Mouse (Mus musculus) MEL (cell line): Measurements from ENCODE around the gene Dennd1a. TPM values are rescaled to one million over a fixed set of nuclear protein-coding genes. Genes with fewer than 3 reads are reported as not detected.

Experiments
- DNase-seq: peaks from one replicate; pipeline ENCODE4 v3.0.0; 2011; ENCODE audit warnings: low read depth, low spot score
- H3K27ac ChIP-seq: 2 replicates; pipeline ENCODE4 v1.5.1; 2012; ENCODE audit warnings: low read depth, mild to moderate bottlenecking, control low read depth, low read length, moderate library complexity; ENCODE audit not compliant: control insufficient read depth
- H3K27me3 ChIP-seq, 2 experiments: fragments of 150-350 bp in 1 of 2; sonication (generic) in 1 of 2; 2 replicates each; pipeline ENCODE4 v1.6.1; 2012; ENCODE audit warnings: low read length in 2 of 2, mild to moderate bottlenecking in 2 of 2, improper control_type of control experiment in 1 of 2, moderate library complexity in 1 of 2; ENCODE audit not compliant: insufficient read depth in 2 of 2, control insufficient read depth in 1 of 2
- H3K36me3 ChIP-seq, 2 experiments: 2 replicates each; pipeline ENCODE4 v1.6.1; 2012 to 2014; ENCODE audit warnings: low read length in 2 of 2, improper control_type of control experiment in 1 of 2, inconsistent platforms in 1 of 2, mild to moderate bottlenecking in 1 of 2; ENCODE audit not compliant: insufficient read depth in 2 of 2, control insufficient read depth in 1 of 2
- H3K4me1 ChIP-seq, 2 experiments: fragments of 150-350 bp in 1 of 2; sonication (generic) in 1 of 2; 2 replicates each; pipeline ENCODE4 v1.6.1; 2012; ENCODE audit warnings: low read length in 2 of 2, improper control_type of control experiment in 1 of 2, mild to moderate bottlenecking in 1 of 2; ENCODE audit not compliant: insufficient read depth in 2 of 2, control insufficient read depth in 1 of 2
- H3K4me3 ChIP-seq, 2 experiments: fragments of 150-350 bp in 1 of 2; sonication (generic) in 1 of 2; 2 replicates each; pipeline ENCODE4 v1.5.1; 2012; ENCODE audit warnings: low read depth in 2 of 2, low read length in 2 of 2, mild to moderate bottlenecking in 2 of 2, moderate library complexity in 2 of 2, control low read depth in 1 of 2, improper control_type of control experiment in 1 of 2; ENCODE audit not compliant: control insufficient read depth in 1 of 2, insufficient read depth in 1 of 2
- H3K79me2 ChIP-seq: 2 replicates; pipeline ENCODE4 v1.6.1; 2012; ENCODE audit warnings: mild to moderate bottlenecking, low read length, moderate library complexity; ENCODE audit not compliant: control insufficient read depth, poor library complexity, insufficient read depth
- H3K9ac ChIP-seq: 2 replicates; pipeline ENCODE4 v1.6.1; 2012; ENCODE audit warnings: low read depth, mild to moderate bottlenecking, control low read depth, low read length, moderate library complexity; ENCODE audit not compliant: control insufficient read depth, poor library complexity, severe bottlenecking
- H3K9me3 ChIP-seq: fragments of 150-350 bp; sonication (generic); replicated peaks from 2 replicates; pipeline ENCODE4 v1.6.1; 2012; ENCODE audit warnings: mild to moderate bottlenecking, low read length, improper control_type of control experiment, moderate library complexity; ENCODE audit not compliant: insufficient read depth
- BHLHE40 ChIP-seq: IDR thresholded peaks from 2 replicates; pipeline ENCODE4 v1.6.1; 2012; ENCODE audit warnings: low read depth, mild to moderate bottlenecking, inconsistent platforms, low read length, improper control_type of control experiment, borderline replicate concordance
- CHD2 ChIP-seq: IDR thresholded peaks from 2 replicates; pipeline ENCODE4 v1.6.1; 2011; ENCODE audit warnings: low read length, improper control_type of control experiment
- HCFC1 ChIP-seq: IDR thresholded peaks from 2 replicates; pipeline ENCODE4 v1.6.1; 2012; ENCODE audit warnings: low read depth, mild to moderate bottlenecking, inconsistent platforms, low read length, improper control_type of control experiment, moderate library complexity
- JUND ChIP-seq: IDR thresholded peaks from 2 replicates; pipeline ENCODE4 v1.6.1; 2011; ENCODE audit warnings: low read depth, mild to moderate bottlenecking, improper control_type of control experiment, low read length
- MEF2A ChIP-seq: IDR thresholded peaks from 2 replicates; pipeline ENCODE4 v1.6.1; 2014; ENCODE audit warnings: low read depth, mild to moderate bottlenecking, inconsistent platforms, low read length, improper control_type of control experiment; ENCODE audit not compliant: poor library complexity, insufficient replicate concordance, severe bottlenecking; ENCODE audit errors: extremely low read depth
- MXI1 ChIP-seq: IDR thresholded peaks from 2 replicates; pipeline ENCODE4 v1.6.1; 2011; ENCODE audit warnings: mild to moderate bottlenecking, low read depth, low read length, improper control_type of control experiment
- MYC ChIP-seq: IDR thresholded peaks from 2 replicates; pipeline ENCODE4 v1.6.1; 2011; ENCODE audit warnings: low read depth, mild to moderate bottlenecking, low read length, improper control_type of control experiment, moderate library complexity
- NELFE ChIP-seq: IDR thresholded peaks from 2 replicates; pipeline ENCODE4 v1.6.1; 2011; ENCODE audit warnings: low read depth, low read length, improper control_type of control experiment
- NRF1 ChIP-seq: IDR thresholded peaks from 2 replicates; pipeline ENCODE4 v1.6.1; 2014; ENCODE audit warnings: low read depth, mild to moderate bottlenecking, inconsistent platforms, low read length, improper control_type of control experiment, moderate library complexity; ENCODE audit not compliant: poor library complexity, insufficient read depth, severe bottlenecking
- RAD21 ChIP-seq: IDR thresholded peaks from 2 replicates; pipeline ENCODE4 v1.6.1; 2011; ENCODE audit warnings: mild to moderate bottlenecking, low read depth, low read length, improper control_type of control experiment
- SMC3 ChIP-seq: IDR thresholded peaks from 2 replicates; pipeline ENCODE4 v1.6.1; 2011; ENCODE audit warnings: low read depth, low read length, improper control_type of control experiment
- TAL1 ChIP-seq: IDR thresholded peaks from 2 replicates; pipeline ENCODE4 v1.6.1; 2012; ENCODE audit warnings: mild to moderate bottlenecking, inconsistent platforms, low read length, moderate library complexity, mixed read lengths
- TBP ChIP-seq: IDR thresholded peaks from 2 replicates; pipeline ENCODE4 v1.8.0; 2011; ENCODE audit warnings: low read depth, low read length, improper control_type of control experiment
- TCF12 ChIP-seq: IDR thresholded peaks from 2 replicates; pipeline ENCODE4 v1.6.1; 2014; ENCODE audit warnings: low read depth, mild to moderate bottlenecking, inconsistent platforms, low read length, improper control_type of control experiment, moderate library complexity
- UBTF ChIP-seq: IDR thresholded peaks from 2 replicates; pipeline ENCODE4 v1.6.1; 2012; ENCODE audit warnings: low read depth, mild to moderate bottlenecking, inconsistent platforms, low read length, improper control_type of control experiment, moderate library complexity, borderline replicate concordance; ENCODE audit not compliant: insufficient read depth
- ZMIZ1 ChIP-seq: IDR thresholded peaks from 2 replicates; pipeline ENCODE4 v1.6.1; 2012; ENCODE audit warnings: low read depth, mild to moderate bottlenecking, inconsistent platforms, low read length, improper control_type of control experiment, moderate library complexity
- polyA plus RNA-seq, 2 experiments: library from polyadenylated mRNA; stranded (reverse) in 1 of 2; unstranded in 1 of 2; fragments of >175 nt in 1 of 2; fragments of >200 nt in 1 of 2; gene quantifications; 2 replicates each; pipeline versions ENCODE4 v1.2.1 to v1.2.4; 2012; ENCODE audit warnings: low replicate concordance in 2 of 2, low read depth in 1 of 2; ENCODE audit not compliant: insufficient read length in 2 of 2, insufficient read depth in 1 of 2, missing spikeins in 1 of 2
- total RNA-seq: library from RNA; depleted of rRNA; stranded (reverse); fragments of 300-350 nt; gene quantifications from 2 replicates; pipeline ENCODE4 v1.2.3, GENCODE M21; 2012

Dennd1a gene
- total and polyA plus RNA-seq, 3 experiments, result 5.0 to 21.8 TPM; not detected in 1

- no peak for DNase-seq
- Histone ChIP-seq H3K79me2 (no peaks in the 10 kb centered on the region), H3K27ac (no peak overlapping the region), H3K4me3 (no peak overlapping the region), H3K27me3 (no peaks in the 10 kb centered on the region), H3K9ac (no peak overlapping the region), H3K36me3 (no peaks in the 10 kb centered on the region; a peak in 1 of 4 replicates), H3K4me1 (no peaks in the 10 kb centered on the region), H3K9me3 (no peaks in the 10 kb centered on the region)
- no peak for TF ChIP-seq ZMIZ1
- TF ChIP-seq BHLHE40, result no peak
- TF ChIP-seq UBTF, result no peak
- no peak for TF ChIP-seq MXI1
- TF ChIP-seq NELFE, result no peak
- TF ChIP-seq SMC3, result no peak
- no peak for TF ChIP-seq TBP
- no peak for TF ChIP-seq RAD21
- TF ChIP-seq JUND, result no peak
- no peak for TF ChIP-seq TCF12
- TF ChIP-seq CHD2, result no peak
- TF ChIP-seq MYC, result no peak
- no peak for TF ChIP-seq HCFC1
These were observed 175.4 kb downstream of the Dennd1a start for GRCm38 (mm10) chr2:38111655-38112351.

- no peak for DNase-seq
- no peaks in the 10 kb centered on the region for H3K9me3 ChIP-seq
- TF ChIP-seq TAL1 (no peak), MEF2A (no peak)
These were observed 178.6 kb downstream of the Dennd1a start for GRCm38 (mm10) chr2:38108586-38108985.

GRCm38 (mm10) chr2:38102674-38103073 is 184.5 kb downstream of the Dennd1a start:
- no peak for DNase-seq
- TF ChIP-seq NRF1, result no peak
- no peak for TF ChIP-seq UBTF
- TF ChIP-seq BHLHE40, result no peak
- TF ChIP-seq, all 39 proteins: peak for 0
- Histone ChIP-seq H3K4me1 (peaks cover 6 to 8% of the 10 kb centered on the region in 2 experiments), H3K79me2 (no peaks in the 10 kb centered on the region; the same call in 1 of the 2 replicates), H3K27me3 (no peaks in the 10 kb centered on the region), H3K36me3 (peaks cover 0 to 8% of the 10 kb centered on the region in 2 experiments; a peak in 2 of 4 replicates), H3K4me3 (no peak overlapping the region), H3K9ac (no peak overlapping the region), H3K9me3 (no peaks in the 10 kb centered on the region), H3K27ac (no peak overlapping the region)

More at GRCm38 (mm10) chr2:38108586-38108985, 178.6 kb downstream of the Dennd1a start:
- Histone ChIP-seq H3K27ac (no peak overlapping the region), H3K27me3 (no peaks in the 10 kb centered on the region), H3K79me2 (no peaks in the 10 kb centered on the region; the same call in 1 of the 2 replicates), H3K36me3 (no peaks in the 10 kb centered on the region; a peak in 1 of 4 replicates), H3K4me1 (no peaks in the 10 kb centered on the region), H3K9ac (no peak overlapping the region), H3K4me3 (no peak overlapping the region)
